Mouse (Mus musculus) right cerebral cortex, postnatal 14 days (tissue): ENCODE data around the gene Tigit.

Source experiments
- DNase-seq: peaks from one replicate; pipeline ENCODE4 v3.0.0; 2022

The Tigit gene

GRCm38 (mm10) chr16:43616348-43616747, 47.6 kb downstream of the Tigit start:
- DNase-seq: no peak

GRCm38 (mm10) chr16:43610375-43610774, 53.6 kb downstream of the Tigit start:
- no peak for DNase-seq

- no peak for DNase-seq
These were observed 55.9 kb downstream of the Tigit start for GRCm38 (mm10) chr16:43608066-43608465.

- DNase-seq: no peak
These were observed 56.9 kb downstream of the Tigit start for GRCm38 (mm10) chr16:43607086-43607485.

- DNase-seq: no peak
These were observed 59.4 kb downstream of the Tigit start for GRCm38 (mm10) chr16:43604399-43605013.

GRCm38 (mm10) chr16:43603591-43604141, 60.3 kb downstream of the Tigit start:
- DNase-seq: no peak

GRCm38 (mm10) chr16:43602573-43602972, 61.4 kb downstream of the Tigit start:
- DNase-seq: no peak

GRCm38 (mm10) chr16:43599707-43600106, 64.2 kb downstream of the Tigit start:
- no peak for DNase-seq
